Mouse (Mus musculus) E14TG2a.4 (cell line): ENCODE measurements around the gene Cdyl2.

Experiments used
- CTCF ChIP-seq: conservative IDR thresholded peaks from 2 replicates; pipeline ENCODE4 v1.5.1; 2014; ENCODE audit warnings: low read length
- NANOG ChIP-seq: IDR thresholded peaks from 2 replicates; pipeline ENCODE4 v1.6.1; 2014; ENCODE audit warnings: borderline replicate concordance, low read length, mixed read lengths
- POU5F1 ChIP-seq: IDR thresholded peaks from 2 replicates; pipeline ENCODE4 v1.6.1; 2014; ENCODE audit warnings: low read length, borderline replicate concordance

DNA sequence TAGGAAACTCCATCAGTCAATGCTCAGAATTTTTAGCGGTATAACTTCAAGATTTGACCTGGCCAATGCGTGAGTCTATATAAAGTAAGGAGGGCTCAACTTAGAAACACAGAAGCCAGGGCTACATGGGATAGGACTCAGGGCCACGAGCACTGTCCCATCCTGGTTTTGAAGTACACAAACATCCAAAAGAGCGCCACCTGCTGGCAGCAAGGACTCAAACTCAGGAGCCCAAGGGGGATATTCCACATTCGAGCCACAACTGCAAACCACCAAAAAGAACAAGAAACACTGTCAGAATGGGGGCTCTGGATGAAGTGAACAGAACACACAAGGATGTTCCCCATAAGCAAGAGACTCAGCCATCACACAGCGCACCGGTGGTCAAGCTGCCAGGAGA is 63.8 kb downstream of the Cdyl2 start:
- TF ChIP-seq CTCF (peak; percentile 51), POU5F1 (no peak), NANOG (no peak)
